In genomic region chr3:105418441-105418840, GRCm38 (mm10) we compare ENCODE assay signal across 27 mouse cellular contexts. TPM values are rescaled to one million over a fixed set of nuclear protein-coding genes. Genes with fewer than 3 reads are reported as not detected.
DNase-seq lines count a peak whose midpoint lies in the region; ATAC-seq lines count a peak whose summit lies in the region.
"Had no signal": no experiment of that assay in that cellular context is flagged by ENCODE, and none has a peak within 500 bp of the region (broad histone marks: within the 10 kb centered on the region; RNA-seq: fewer than 3 reads in every experiment).

No protein-coding gene starts in this region.

- no peak overlapping the region for H3K4me2 ChIP-seq in heart, embryonic 11.5 days

- no peak for ATAC-seq in heart, embryonic 11.5 days (replicated peaks; ENCODE audit: insufficient number of reproducible peaks, low FRiP score, low TSS enrichment)
- ATAC-seq: activated CD4-positive, CD25-positive, alpha-beta regulatory T cell, adult 4 months; CD4-positive, CD25-positive, alpha-beta regulatory T cell, adult 4 months; Patski had no signal

- no peaks in the 10 kb centered on the region for H3K4me1 ChIP-seq in heart, embryonic 11.5 days (ENCODE audit: control insufficient read depth, insufficient read depth, low read length)

- H3K9ac ChIP-seq in heart, embryonic 11.5 days (ENCODE audit: low read depth, low read length): no peak overlapping the region

- no peaks in the 10 kb centered on the region; the same call in 1 of the 2 replicates for H3K9me3 ChIP-seq in heart, embryonic 11.5 days (replicated peaks; ENCODE audit: control insufficient read depth, low read length)
- H3K9me3 ChIP-seq: G1E had no signal

- no peaks in the 10 kb centered on the region for H3K27me3 ChIP-seq in heart, embryonic 11.5 days (ENCODE audit: control insufficient read depth, insufficient read depth, low read length)
- H3K27me3 ChIP-seq: Patski had no signal

- intact Hi-C loops in left cerebral cortex, postnatal 4 days (cut with DNase I): no loop called here

- peak; percentile 12 for DNase-seq in heart, adult 11 months
- DNase-seq in ES-CJ7 (ENCODE audit: low read depth, low spot score) (peak; percentile 63), R1 (ENCODE audit: low read depth, low spot score) (peak; percentile 78), ZHBTc4 (ENCODE audit: low read depth, low spot score) (peak; percentile 60)
- no peak for DNase-seq in left cerebral cortex, postnatal 4 days
- no peak for DNase-seq in Muller cell, postnatal 12 days (ENCODE audit: inconsistent ontology term)
- DNase-seq in right cerebral cortex, postnatal 25 days: no peak
- DNase-seq: adrenal gland, adult 2 months; adrenal gland, adult 8-10 months; adrenal gland, postnatal 10 days; adrenal gland, postnatal 14 days; adrenal gland, postnatal 25 days; adrenal gland, postnatal 36 days; B cell, adult 2 months; cerebellum, adult 11 months; cerebellum, adult 11-12 months; cerebellum, adult 18-20 months; cerebellum, adult 2 months; cerebellum, adult 8-10 months; cerebellum, adult 9-10 months had no signal

- H3K36me3 ChIP-seq in heart, embryonic 11.5 days (ENCODE audit: control insufficient read depth, insufficient read depth, low read length): no peaks in the 10 kb centered on the region
- H3K36me3 ChIP-seq: G1E had no signal

- H3K4me3 ChIP-seq in heart, embryonic 11.5 days (ENCODE audit: low read depth, low read length): no peak overlapping the region

- no peak overlapping the region for H3K27ac ChIP-seq in heart, embryonic 11.5 days (ENCODE audit: low read depth, low read length)

- 81% methylated on average over 1 of the region's 1 CpGs for WGBS in heart, embryonic 11.5 days (ENCODE audit: insufficient replicate concordance)

RNA-seq across cellular contexts. Expression of gene Kcnd3, which starts 33.7 kb away (rescaled TPM):
- 0.54 and 0.56 TPM in 2 replicates for polyA plus RNA-seq in heart, embryonic 11.5 days (2014; fragmentation: Nextera tagmentation; extraction: Ambion mirVana)
- 10 to 100 TPM; 35.8 to 41.2 TPM for total RNA-seq in left cerebral cortex, postnatal 4 days (2021)
- total RNA-seq: CH12.LX, MEL had no signal
- polyA plus RNA-seq: activated CD4-positive, CD25-positive, alpha-beta regulatory T cell, adult 4 months; G1E had no signal

Comparison
In these comparisons a context has a peak if more than half of its experiments do, and no peak if none do; other contexts are left out.
1. DNase-seq: peak in heart, adult 11 months (single experiment), ES-CJ7 (single experiment), R1 (single experiment) and ZHBTc4 (single experiment); none in left cerebral cortex, postnatal 4 days (single experiment), Muller cell, postnatal 12 days (single experiment) and right cerebral cortex, postnatal 25 days (single experiment).